12 mouse cellular contexts compared by ENCODE assay signal in genomic region chr11:114826686-114827085, GRCm38 (mm10). TPM values are rescaled to one million over a fixed set of nuclear protein-coding genes. Genes with fewer than 3 reads are reported as not detected.
A peak's percentile ranks its signal among the peaks of the same experiment; 100 is the strongest.
DNase-seq lines count a peak whose midpoint lies in the region; ATAC-seq lines count a peak whose summit lies in the region.
"Had no signal": no experiment of that assay in that cellular context is flagged by ENCODE, and none has a peak within 500 bp of the region (broad histone marks: within the 10 kb centered on the region; RNA-seq: fewer than 3 reads in every experiment).

No protein-coding gene starts in this region.

- no peak overlapping the region for H3K4me3 ChIP-seq in heart, embryonic 16.5 days (ENCODE audit: low read length)
- no peak overlapping the region for H3K4me3 ChIP-seq in embryonic facial prominence, embryonic 14.5 days (ENCODE audit: low read depth, low read length)
- H3K4me3 ChIP-seq: embryonic facial prominence, embryonic 15.5 days had no signal

- no peak overlapping the region for H3K4me2 ChIP-seq in heart, embryonic 16.5 days (ENCODE audit: low read depth, low read length)
- H3K4me2 ChIP-seq in embryonic facial prominence, embryonic 14.5 days (ENCODE audit: low read depth, low read length) = no peak overlapping the region
- H3K4me2 ChIP-seq: embryonic facial prominence, embryonic 15.5 days had no signal

- H3K27ac ChIP-seq in heart, embryonic 16.5 days (ENCODE audit: low read length) = no peak overlapping the region
- 0 out of 2 replicates have a peak overlapping the region, but pooled peaks have one; percentile 24 for H3K27ac ChIP-seq in embryonic facial prominence, embryonic 14.5 days (replicated peaks; ENCODE audit: low read depth, low read length)
- H3K27ac ChIP-seq: embryonic facial prominence, embryonic 15.5 days; macrophage had no signal

- no peaks in the 10 kb centered on the region for H3K9me3 ChIP-seq in heart, embryonic 16.5 days (replicated peaks; ENCODE audit: control insufficient read depth, low read length)
- H3K9me3 ChIP-seq in embryonic facial prominence, embryonic 14.5 days (ENCODE audit: control insufficient read depth, low read length) = no peaks in the 10 kb centered on the region
- H3K9me3 ChIP-seq: embryonic facial prominence, embryonic 15.5 days had no signal

- ATAC-seq in heart, embryonic 16.5 days (replicated peaks; ENCODE audit: extremely low read depth, insufficient read depth, low FRiP score) = 0 out of 2 replicates have a peak, but pooled peaks have one; percentile 8
- ATAC-seq in embryonic facial prominence, embryonic 14.5 days (ENCODE audit: low read depth) = no peak; the same call in 1 of the 2 replicates
- peak; percentile 79 for ATAC-seq in megakaryocyte progenitor cell, adult 5-6 weeks (replicated peaks; ENCODE audit: poor library complexity)

- intact Hi-C loops in heart, postnatal 25 days (cut with DNase I) = no loop called here

- no peaks in the 10 kb centered on the region for H3K36me3 ChIP-seq in heart, embryonic 16.5 days (ENCODE audit: control insufficient read depth, insufficient read depth)
- H3K36me3 ChIP-seq in embryonic facial prominence, embryonic 14.5 days (ENCODE audit: control insufficient read depth, insufficient read depth, low read length) = no peaks in the 10 kb centered on the region
- H3K36me3 ChIP-seq: embryonic facial prominence, embryonic 15.5 days had no signal

- WGBS in heart, embryonic 16.5 days = 14% methylated on average over 5 of the region's 5 CpGs
- 49% methylated on average over 5 of the region's 5 CpGs for WGBS in embryonic facial prominence, embryonic 14.5 days

- DNase-seq in heart, postnatal 25 days (ENCODE audit: low spot score) = no peak
- DNase-seq in embryonic facial prominence, embryonic 14.5 days (ENCODE audit: low spot score) = peak; percentile 70
- DNase-seq in kidney, postnatal 10 days = peak; percentile 79
- DNase-seq in right cerebral cortex, postnatal 10 days (ENCODE audit: low spot score in 2 of 2) = no peak
- no peak for DNase-seq in frontal cortex, postnatal 10 days (ENCODE audit: low spot score in 2 of 2)
- no peak for DNase-seq in adrenal gland, adult 2 months
- DNase-seq: gastrocnemius, postnatal 10 days had no signal

- H3K4me1 ChIP-seq in heart, embryonic 16.5 days (ENCODE audit: control insufficient read depth, insufficient read depth, low read length) = peaks cover 24% of the 10 kb centered on the region
- H3K4me1 ChIP-seq in embryonic facial prominence, embryonic 14.5 days (ENCODE audit: control insufficient read depth, insufficient read depth, low read length) = peaks cover 35% of the 10 kb centered on the region

- no peak overlapping the region for H3K9ac ChIP-seq in heart, embryonic 16.5 days (ENCODE audit: low read length)
- no peak overlapping the region for H3K9ac ChIP-seq in embryonic facial prominence, embryonic 14.5 days (ENCODE audit: low read depth, low read length)
- H3K9ac ChIP-seq: embryonic facial prominence, embryonic 15.5 days had no signal

- H3K27me3 ChIP-seq in heart, embryonic 16.5 days (ENCODE audit: control insufficient read depth, insufficient read depth, low read length) = no peaks in the 10 kb centered on the region
- no peaks in the 10 kb centered on the region for H3K27me3 ChIP-seq in embryonic facial prominence, embryonic 14.5 days (replicated peaks; ENCODE audit: control insufficient read depth, insufficient read depth, low read length)
- H3K27me3 ChIP-seq: embryonic facial prominence, embryonic 15.5 days had no signal

RNA-seq across cellular contexts. Expression of gene Gprc5c, which starts 24.3 kb away (rescaled TPM):
- 14.5 and 15.4 TPM in 2 replicates for polyA plus RNA-seq in heart, embryonic 16.5 days (2015; fragmentation: Nextera tagmentation; extraction: Ambion mirVana)
- total RNA-seq in heart, postnatal 25 days (2021) = 1 to 10 TPM; 6.4 to 9.7 TPM
- 39.6 and 40.3 TPM in 2 replicates for polyA plus RNA-seq in embryonic facial prominence, embryonic 14.5 days (2014; fragmentation: Nextera tagmentation; extraction: Ambion mirVana)
- total RNA-seq in megakaryocyte progenitor cell, adult 5-6 weeks (2015) = not detected in 2 replicates
- 0.67 TPM in 1 of 2 replicates, not detected in the other for total RNA-seq in megakaryocyte progenitor cell, adult 5-6 weeks (2017)
- total RNA-seq in adrenal gland, adult 2 months (2021) = 1 to 10 TPM; 4.0 to 7.1 TPM
- 5.2 and 7.6 TPM in 2 replicates for polyA plus RNA-seq in adrenal gland, adult 2 months (2012; rRNA removed)

RNA-seq across cellular contexts. Expression of gene Gpr142, which starts 28.0 kb away (rescaled TPM):
- polyA plus RNA-seq in heart, embryonic 16.5 days (2015; fragmentation: Nextera tagmentation; extraction: Ambion mirVana) = not detected in 2 replicates
- not detected for total RNA-seq in heart, postnatal 25 days (2021)
- not detected in 2 replicates for polyA plus RNA-seq in embryonic facial prominence, embryonic 14.5 days (2014; fragmentation: Nextera tagmentation; extraction: Ambion mirVana)
- not detected in 2 replicates for total RNA-seq in megakaryocyte progenitor cell, adult 5-6 weeks (2015)
- total RNA-seq in megakaryocyte progenitor cell, adult 5-6 weeks (2017) = not detected in 2 replicates
- total RNA-seq in adrenal gland, adult 2 months (2021) = not detected
- not detected in 2 replicates for polyA plus RNA-seq in adrenal gland, adult 2 months (2012; rRNA removed)
- total RNA-seq: gastrocnemius, postnatal 10 days; left cerebral cortex, adult 18-20 months had no signal
- polyA plus RNA-seq: embryonic facial prominence, embryonic 15.5 days; macrophage had no signal

RNA-seq across cellular contexts. Expression of gene Btbd17, which starts 30.9 kb away (rescaled TPM):
- not detected in 2 replicates for polyA plus RNA-seq in heart, embryonic 16.5 days (2015; fragmentation: Nextera tagmentation; extraction: Ambion mirVana)
- not detected for total RNA-seq in heart, postnatal 25 days (2021)
- polyA plus RNA-seq in embryonic facial prominence, embryonic 14.5 days (2014; fragmentation: Nextera tagmentation; extraction: Ambion mirVana) = 3.2 and 4.5 TPM in 2 replicates
- not detected in 2 replicates for total RNA-seq in megakaryocyte progenitor cell, adult 5-6 weeks (2015)
- not detected in 2 replicates for total RNA-seq in megakaryocyte progenitor cell, adult 5-6 weeks (2017)
- total RNA-seq in adrenal gland, adult 2 months (2021) = not detected
- polyA plus RNA-seq in adrenal gland, adult 2 months (2012; rRNA removed) = 0.24 and 0.32 TPM in 2 replicates
- polyA plus RNA-seq: macrophage had no signal

Comparison
In these comparisons a context has a peak if more than half of its experiments do, and no peak if none do; other contexts are left out.
1. DNase-seq: peak in embryonic facial prominence, embryonic 14.5 days (single experiment) and kidney, postnatal 10 days (single experiment); none in heart, postnatal 25 days (single experiment), right cerebral cortex, postnatal 10 days (0 of 2), frontal cortex, postnatal 10 days (0 of 2) and adrenal gland, adult 2 months (single experiment).